Mouse (Mus musculus) cerebellum, adult 2 months (tissue): ENCODE data around the gene Inpp5f.

Source experiments
- CTCF ChIP-seq: fragments of 200-500 bp; IDR thresholded peaks from 2 replicates; pipeline ENCODE4 v1.5.1; 2011; ENCODE audit warnings: low read depth, mild to moderate bottlenecking, control low read depth, low read length, moderate library complexity, borderline replicate concordance; ENCODE audit not compliant: insufficient read depth
- POLR2A ChIP-seq: fragments of 200-500 bp; IDR thresholded peaks from 2 replicates; pipeline ENCODE4 v1.6.1; 2011; ENCODE audit warnings: low read length, control low read depth, borderline replicate concordance; ENCODE audit not compliant: insufficient read depth

GRCm38 (mm10) chr7:128591345-128592084 lies 19.6 kb upstream of the Inpp5f start:
- TF ChIP-seq CTCF: no peak
- TF ChIP-seq POLR2A: no peak
